Mouse (Mus musculus): ENCODE results near the gene Olfr64. TPM values are rescaled to one million over a fixed set of nuclear protein-coding genes. Genes with fewer than 3 reads are reported as not detected.

The Olfr64 gene
- polyA plus RNA-seq (2014; fragmentation: Nextera tagmentation; extraction: Ambion mirVana): not detected in 2 replicates

DNA sequence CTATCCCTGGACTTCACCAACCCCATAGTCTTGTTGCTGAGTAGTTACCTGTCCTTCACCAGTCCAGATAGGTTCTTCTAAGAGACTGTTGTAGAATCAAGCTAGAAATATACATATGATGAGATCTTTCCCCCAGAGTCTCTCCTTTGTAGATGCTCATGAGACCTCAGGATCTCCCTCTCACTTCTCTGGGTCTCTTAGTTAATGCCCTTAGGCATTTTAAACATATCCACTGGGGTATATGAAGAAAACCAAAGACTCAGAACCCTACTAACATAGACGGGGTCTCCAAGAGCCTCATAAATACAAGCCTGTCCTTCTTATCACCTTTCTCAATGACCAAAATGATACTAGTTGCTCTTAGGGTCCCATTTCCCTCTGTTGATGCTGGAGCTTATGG, at the start of gene Olfr64:
Gene Olfr64 (minus strand): TSS at position 101 of the 400 bp plus-strand sequence.
- Histone ChIP-seq H3K27me3 (ENCODE audit: control insufficient read depth, insufficient read depth, low read length) (no peaks in the 10 kb centered on the region), H3K4me2 (ENCODE audit: low read depth) (no peak within 1 kb of the TSS), H3K4me1 (ENCODE audit: control insufficient read depth, insufficient read depth, low read length) (no peaks in the 10 kb centered on the region), H3K9me3 (ENCODE audit: control insufficient read depth, low read length) (no peaks in the 10 kb centered on the region), H3K27ac (ENCODE audit: low read depth, low read length) (no peak within 1 kb of the TSS), H3K36me3 (ENCODE audit: control insufficient read depth, insufficient read depth, low read length) (no peaks in the 10 kb centered on the region), H3K4me3 (ENCODE audit: low read depth, low read length) (no peak within 1 kb of the TSS), H3K9ac (ENCODE audit: low read length) (no peak within 1 kb of the TSS)
- WGBS: 68% methylated on average over 1 of the region's 1 CpGs
- ATAC-seq (ENCODE audit: insufficient read depth, low FRiP score, low TSS enrichment) (no peak), DNase-seq (ENCODE audit: low spot score) (no peak)

DNA sequence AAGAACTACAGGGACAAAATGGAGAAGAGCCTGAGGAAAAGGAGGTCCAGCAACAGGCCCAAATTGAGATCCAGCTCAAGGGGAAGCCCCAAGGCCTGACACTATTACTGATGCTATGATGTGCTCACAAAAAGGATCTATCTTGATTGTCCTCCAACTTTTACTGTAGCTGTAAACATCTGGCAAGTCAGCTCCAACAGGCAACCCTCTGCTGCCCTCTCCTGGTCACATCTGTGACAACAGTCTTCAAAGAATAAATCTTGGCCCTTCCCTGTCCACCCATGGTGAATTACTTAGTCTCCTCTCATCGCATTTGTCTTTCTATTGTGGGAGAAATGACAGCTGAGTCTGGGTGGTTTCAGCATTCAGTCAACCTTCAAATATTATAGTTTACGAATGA, 48.4 kb upstream of the Olfr64 start:
- ATAC-seq (ENCODE audit: insufficient read depth, low FRiP score, low TSS enrichment): no peak
- Histone ChIP-seq H3K27me3 (ENCODE audit: control insufficient read depth, insufficient read depth, low read length) (no peaks in the 10 kb centered on the region), H3K4me3 (ENCODE audit: low read depth, low read length) (no peak overlapping the region), H3K4me2 (ENCODE audit: low read depth) (no peak overlapping the region), H3K36me3 (ENCODE audit: control insufficient read depth, insufficient read depth, low read length) (no peaks in the 10 kb centered on the region), H3K27ac (ENCODE audit: low read depth, low read length) (no peak overlapping the region), H3K4me1 (ENCODE audit: control insufficient read depth, insufficient read depth, low read length) (no peaks in the 10 kb centered on the region), H3K9ac (ENCODE audit: low read length) (no peak overlapping the region), H3K9me3 (ENCODE audit: control insufficient read depth, low read length) (no peaks in the 10 kb centered on the region)
- peak; percentile 56 for DNase-seq (ENCODE audit: low spot score)
- WGBS: 32% methylated on average over 2 of the region's 2 CpGs

DNA sequence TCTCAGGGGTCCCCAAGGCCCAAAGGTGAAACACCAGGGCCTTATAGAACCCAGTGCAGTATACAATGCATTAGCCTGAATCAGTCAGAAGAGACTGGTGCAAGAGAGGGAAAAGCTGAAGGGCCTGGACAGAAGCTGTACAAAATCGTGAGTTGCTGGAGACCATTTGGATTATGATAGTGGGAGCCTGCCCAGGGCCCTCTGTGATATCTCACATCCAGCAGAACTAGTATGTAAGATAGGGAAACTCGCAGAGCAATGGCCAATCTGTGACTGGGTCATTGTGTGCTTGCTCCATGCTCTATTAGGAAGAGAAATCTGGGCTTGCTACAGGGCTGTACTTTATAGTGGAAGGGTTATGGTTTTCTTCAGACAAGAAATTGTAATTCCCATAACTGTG, 40.0 kb upstream of the Olfr64 start, which contains the start of gene Olfr632:
Gene Olfr632 (plus strand): TSS at position 84 of the 400 bp plus-strand sequence.
- no peak within 1 kb of the TSS for H3K4me2 ChIP-seq (ENCODE audit: low read depth)
- H3K27me3 ChIP-seq (ENCODE audit: control insufficient read depth, insufficient read depth, low read length): no peaks in the 10 kb centered on the region
- H3K36me3 ChIP-seq (ENCODE audit: control insufficient read depth, insufficient read depth, low read length): no peaks in the 10 kb centered on the region
- H3K4me1 ChIP-seq (ENCODE audit: control insufficient read depth, insufficient read depth, low read length): no peaks in the 10 kb centered on the region
- H3K4me3 ChIP-seq (ENCODE audit: low read depth, low read length): no peak within 1 kb of the TSS
- H3K27ac ChIP-seq (ENCODE audit: low read depth, low read length): no peak within 1 kb of the TSS
- WGBS: 82% methylated on average over 2 of the region's 2 CpGs
- ATAC-seq (ENCODE audit: insufficient read depth, low FRiP score, low TSS enrichment): no peak
- H3K9ac ChIP-seq (ENCODE audit: low read length): no peak within 1 kb of the TSS
- no peaks in the 10 kb centered on the region for H3K9me3 ChIP-seq (ENCODE audit: control insufficient read depth, low read length)
- DNase-seq (ENCODE audit: low spot score): no peak

DNA sequence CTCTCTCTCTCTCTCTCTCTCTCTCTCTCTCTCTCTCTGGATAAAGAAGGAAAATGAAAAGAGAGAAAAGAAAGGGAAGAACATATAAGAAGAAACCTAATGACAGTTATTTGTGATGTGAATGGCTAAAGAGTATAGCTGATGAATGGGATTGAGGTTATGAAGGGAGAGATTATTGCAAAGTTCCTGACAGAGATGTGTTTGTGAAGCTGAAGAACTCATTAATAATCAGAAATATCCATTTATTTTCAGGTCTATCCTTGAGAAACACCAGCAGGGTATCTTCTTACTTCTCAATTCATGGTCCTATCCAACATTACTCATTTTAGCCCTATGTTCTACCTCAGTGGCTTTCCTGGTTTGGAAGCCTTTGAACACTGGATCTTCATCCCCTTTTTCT, 34.2 kb upstream of the Olfr64 start, which contains the start of gene Olfr631:
Gene Olfr631 (plus strand): TSS at position 301 of the 400 bp plus-strand sequence.
- no peak for DNase-seq (ENCODE audit: low spot score)
- Histone ChIP-seq H3K27ac (ENCODE audit: low read depth, low read length) (no peak within 1 kb of the TSS), H3K27me3 (ENCODE audit: control insufficient read depth, insufficient read depth, low read length) (no peaks in the 10 kb centered on the region), H3K4me1 (ENCODE audit: control insufficient read depth, insufficient read depth, low read length) (no peaks in the 10 kb centered on the region), H3K9me3 (ENCODE audit: control insufficient read depth, low read length) (no peaks in the 10 kb centered on the region), H3K4me2 (ENCODE audit: low read depth) (no peak within 1 kb of the TSS), H3K36me3 (ENCODE audit: control insufficient read depth, insufficient read depth, low read length) (no peaks in the 10 kb centered on the region), H3K4me3 (ENCODE audit: low read depth, low read length) (no peak within 1 kb of the TSS), H3K9ac (ENCODE audit: low read length) (no peak within 1 kb of the TSS)
- ATAC-seq (ENCODE audit: insufficient read depth, low FRiP score, low TSS enrichment): no peak

- Histone ChIP-seq H3K9ac (ENCODE audit: low read length) (no peak overlapping the region), H3K4me2 (ENCODE audit: low read depth) (no peak overlapping the region), H3K4me1 (ENCODE audit: control insufficient read depth, insufficient read depth, low read length) (no peaks in the 10 kb centered on the region), H3K27ac (ENCODE audit: low read depth, low read length) (no peak overlapping the region), H3K4me3 (ENCODE audit: low read depth, low read length) (no peak overlapping the region), H3K27me3 (ENCODE audit: control insufficient read depth, insufficient read depth, low read length) (no peaks in the 10 kb centered on the region), H3K9me3 (ENCODE audit: control insufficient read depth, low read length) (no peaks in the 10 kb centered on the region), H3K36me3 (ENCODE audit: control insufficient read depth, insufficient read depth, low read length) (no peaks in the 10 kb centered on the region)
- no peak for DNase-seq (ENCODE audit: low spot score)
- no peak for ATAC-seq (ENCODE audit: insufficient read depth, low FRiP score, low TSS enrichment)
These were observed 21.1 kb upstream of the Olfr64 start for GRCm38 (mm10) chr7:103915338-103915737.

GRCm38 (mm10) chr7:103912969-103913511, 18.8 kb upstream of the Olfr64 start:
- no peak; the same call in 1 of the 2 replicates for ATAC-seq (ENCODE audit: insufficient read depth, low FRiP score, low TSS enrichment)
- Histone ChIP-seq H3K4me1 (ENCODE audit: control insufficient read depth, insufficient read depth, low read length) (no peaks in the 10 kb centered on the region), H3K9me3 (ENCODE audit: control insufficient read depth, low read length) (no peaks in the 10 kb centered on the region), H3K4me3 (ENCODE audit: low read depth, low read length) (no peak overlapping the region), H3K27ac (ENCODE audit: low read depth, low read length) (no peak overlapping the region), H3K27me3 (ENCODE audit: control insufficient read depth, insufficient read depth, low read length) (no peaks in the 10 kb centered on the region), H3K9ac (ENCODE audit: low read length) (no peak overlapping the region), H3K4me2 (ENCODE audit: low read depth) (no peak overlapping the region), H3K36me3 (ENCODE audit: control insufficient read depth, insufficient read depth, low read length) (no peaks in the 10 kb centered on the region)
- 48% methylated on average over 8 of the region's 8 CpGs for WGBS
- peak; percentile 11 for DNase-seq (ENCODE audit: low spot score)

- Histone ChIP-seq H3K4me1 (ENCODE audit: control insufficient read depth, insufficient read depth, low read length) (no peaks in the 10 kb centered on the region), H3K9ac (ENCODE audit: low read length) (no peak overlapping the region), H3K9me3 (ENCODE audit: control insufficient read depth, low read length) (no peaks in the 10 kb centered on the region), H3K27ac (ENCODE audit: low read depth, low read length) (no peak overlapping the region), H3K27me3 (ENCODE audit: control insufficient read depth, insufficient read depth, low read length) (no peaks in the 10 kb centered on the region), H3K36me3 (ENCODE audit: control insufficient read depth, insufficient read depth, low read length) (no peaks in the 10 kb centered on the region), H3K4me3 (ENCODE audit: low read depth, low read length) (no peak overlapping the region), H3K4me2 (ENCODE audit: low read depth) (no peak overlapping the region)
- no peak for ATAC-seq (ENCODE audit: insufficient read depth, low FRiP score, low TSS enrichment)
- DNase-seq (ENCODE audit: low spot score): no peak
- 51% methylated on average over 3 of the region's 3 CpGs for WGBS
These were observed 15.8 kb upstream of the Olfr64 start for GRCm38 (mm10) chr7:103910047-103910446.

- H3K4me3 ChIP-seq (ENCODE audit: low read depth, low read length): no peak within 1 kb of the TSS
- H3K9me3 ChIP-seq (ENCODE audit: control insufficient read depth, low read length): no peaks in the 10 kb centered on the region
- no peak within 1 kb of the TSS for H3K9ac ChIP-seq (ENCODE audit: low read length)
- H3K27me3 ChIP-seq (ENCODE audit: control insufficient read depth, insufficient read depth, low read length): no peaks in the 10 kb centered on the region
- H3K4me1 ChIP-seq (ENCODE audit: control insufficient read depth, insufficient read depth, low read length): no peaks in the 10 kb centered on the region
- 73% methylated on average over 2 of the region's 2 CpGs for WGBS
- H3K36me3 ChIP-seq (ENCODE audit: control insufficient read depth, insufficient read depth, low read length): no peaks in the 10 kb centered on the region
- H3K27ac ChIP-seq (ENCODE audit: low read depth, low read length): no peak within 1 kb of the TSS
- DNase-seq (ENCODE audit: low spot score) (no peak), ATAC-seq (ENCODE audit: insufficient read depth, low FRiP score, low TSS enrichment) (no peak)
- H3K4me2 ChIP-seq (ENCODE audit: low read depth): no peak within 1 kb of the TSS
These were observed 8.9 kb upstream of the Olfr64 start, which contains the start of gene Olfr65 for GRCm38 (mm10) chr7:103903187-103903586. TSS of gene Olfr65 (plus strand) at chr7:103903487.

DNA sequence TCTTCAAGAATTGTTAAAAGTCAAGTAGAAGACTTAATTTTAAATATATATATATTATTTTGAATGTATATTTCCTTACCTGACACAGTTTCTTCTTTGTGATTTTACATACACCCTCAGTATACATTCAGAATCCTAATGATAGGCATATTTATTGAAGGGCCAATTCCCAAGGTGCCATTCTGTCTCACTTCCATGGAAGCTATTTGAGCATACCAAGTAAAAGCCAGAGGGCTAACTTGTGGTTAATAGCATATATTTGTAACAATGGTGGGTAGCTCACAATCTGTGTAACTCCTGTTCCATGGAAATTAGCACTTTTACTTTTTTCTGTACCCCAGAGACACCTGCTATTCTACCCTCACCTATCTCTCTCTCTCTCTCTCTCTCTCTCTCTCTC, 8.1 kb downstream of the Olfr64 start, which contains the start of gene Olfr66:
Gene Olfr66 (minus strand): TSS at position 101 of the 400 bp plus-strand sequence.
- H3K36me3 ChIP-seq (ENCODE audit: control insufficient read depth, insufficient read depth, low read length): no peaks in the 10 kb centered on the region
- no peak within 1 kb of the TSS for H3K9ac ChIP-seq (ENCODE audit: low read length)
- H3K9me3 ChIP-seq (ENCODE audit: control insufficient read depth, low read length): no peaks in the 10 kb centered on the region
- ATAC-seq (ENCODE audit: insufficient read depth, low FRiP score, low TSS enrichment): no peak
- H3K4me2 ChIP-seq (ENCODE audit: low read depth): no peak within 1 kb of the TSS
- no peaks in the 10 kb centered on the region for H3K4me1 ChIP-seq (ENCODE audit: control insufficient read depth, insufficient read depth, low read length)
- H3K27me3 ChIP-seq (ENCODE audit: control insufficient read depth, insufficient read depth, low read length): no peaks in the 10 kb centered on the region
- DNase-seq (ENCODE audit: low spot score): no peak
- H3K27ac ChIP-seq (ENCODE audit: low read depth, low read length): no peak within 1 kb of the TSS
- no peak within 1 kb of the TSS for H3K4me3 ChIP-seq (ENCODE audit: low read depth, low read length)

All from neural tube, embryonic 11.5 days (tissue).